Mouse (Mus musculus) embryonic facial prominence, embryonic 13.5 days (tissue): ENCODE measurements around the gene Pacsin2. TPM values are rescaled to one million over a fixed set of nuclear protein-coding genes. Genes with fewer than 3 reads are reported as not detected.
"Not testable (repeated sequence)": the region's sequence is repeated elsewhere in the genome, so short reads cannot be mapped to it uniquely, and the experiment has no call there.

ENCODE experiments used
- ATAC-seq: fragments of 200-750 bp; cut with Nextera tagmentation; 2 replicates; pipeline ENCODE4 v1.8.0; 2017; ENCODE audit warnings: low read depth; ENCODE audit not compliant: insufficient number of reproducible peaks, insufficient read depth, low FRiP score, low TSS enrichment
- H3K27ac ChIP-seq: fragments of 300-500 bp; sonication (generic); 2 replicates; pipeline ENCODE4 v1.5.1; 2015; ENCODE audit warnings: moderate library complexity, mild to moderate bottlenecking, inconsistent platforms
- H3K27me3 ChIP-seq: fragments of 300-500 bp; sonication (generic); 2 replicates; pipeline ENCODE4 v1.6.1; 2015; ENCODE audit warnings: mild to moderate bottlenecking, inconsistent platforms
- H3K36me3 ChIP-seq: fragments of 300-500 bp; sonication (generic); 2 replicates; pipeline ENCODE4 v1.6.1; 2015; ENCODE audit warnings: mild to moderate bottlenecking, inconsistent platforms
- H3K4me1 ChIP-seq: fragments of 300-500 bp; sonication (generic); 2 replicates; pipeline ENCODE4 v1.6.1; 2015; ENCODE audit warnings: inconsistent platforms
- H3K4me2 ChIP-seq: fragments of 300-500 bp; sonication (generic); 2 replicates; pipeline ENCODE4 v1.6.1; 2015; ENCODE audit warnings: moderate library complexity, mild to moderate bottlenecking, inconsistent platforms
- H3K4me3 ChIP-seq: fragments of 300-500 bp; sonication (generic); 2 replicates; pipeline ENCODE4 v1.5.1; 2015; ENCODE audit warnings: mild to moderate bottlenecking, inconsistent platforms
- H3K9ac ChIP-seq: fragments of 300-500 bp; sonication (generic); 2 replicates; pipeline ENCODE4 v1.6.1; 2015; ENCODE audit warnings: mild to moderate bottlenecking, inconsistent platforms
- H3K9me3 ChIP-seq: fragments of 300-500 bp; sonication (generic); 2 replicates; pipeline ENCODE4 v1.6.1; 2016; ENCODE audit warnings: inconsistent platforms
- WGBS: fragments of 180-500 bp; shearing (Covaris S2); methylation state at CpG from one replicate; pipeline ENCODE4 v1.1.7; 2015; ENCODE audit warnings: mixed read lengths; 5-methylcytosine and 5-hydroxymethylcytosine counted together
- polyA plus RNA-seq: library from polyadenylated mRNA; unstranded; fragments of >200 nt; fragmentation: Nextera tagmentation; extraction: Ambion mirVana; gene quantifications from 2 replicates; pipeline ENCODE4 v1.2.1, GENCODE M21; 2015

The Pacsin2 gene
- polyA plus RNA-seq: 49.4 and 49.6 TPM in 2 replicates

DNA sequence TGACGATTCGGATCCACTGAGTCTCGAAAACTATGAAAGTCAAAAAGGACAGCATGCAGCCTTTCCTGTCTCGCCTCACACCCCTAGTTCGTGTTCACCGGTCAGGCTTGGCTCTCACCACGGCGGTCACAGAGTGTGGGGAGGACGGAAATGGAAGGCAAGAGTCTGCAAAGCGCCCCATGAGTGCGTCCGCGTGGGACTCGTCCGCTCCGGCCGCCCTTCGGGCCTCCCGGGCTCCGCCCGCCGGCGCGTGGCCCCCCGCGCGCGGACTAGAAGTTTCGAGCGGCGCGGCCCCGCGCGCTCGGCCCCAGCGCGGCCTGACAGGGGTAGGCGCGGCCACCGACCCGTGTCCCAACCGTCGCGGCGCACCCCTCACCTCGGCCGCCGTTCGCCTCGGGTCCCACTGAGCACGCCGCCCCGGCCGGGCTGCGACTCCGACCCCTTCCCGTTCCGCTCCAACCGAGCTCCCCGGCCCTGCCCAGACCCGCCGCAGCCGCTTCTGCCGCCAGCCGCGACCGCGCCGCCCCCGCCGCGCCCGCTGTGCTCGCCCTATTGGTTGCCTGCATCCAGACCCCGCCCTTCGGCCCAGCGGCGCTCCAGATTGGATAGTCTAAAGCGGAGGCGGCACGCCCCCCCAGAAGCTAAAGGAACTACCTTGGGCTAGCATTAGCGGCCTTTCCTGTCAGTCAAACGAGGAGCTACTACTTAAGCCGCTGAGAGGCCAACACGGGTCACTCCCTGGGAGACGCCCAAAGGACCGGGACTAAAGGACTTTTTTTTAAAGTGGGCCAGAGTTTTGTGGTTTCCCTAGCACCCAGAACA, at the start of gene Pacsin2:
TSS of gene Pacsin2 (minus strand) at position 524 of the 822 bp plus-strand sequence.
- peak within 1 kb of the TSS; percentile 85 for H3K9ac ChIP-seq
- H3K9me3 ChIP-seq: no peaks in the 10 kb centered on the region
- peak within 1 kb of the TSS; percentile 62; the same call in 1 of the 2 replicates for H3K27ac ChIP-seq
- H3K27me3 ChIP-seq: no peaks in the 10 kb centered on the region
- WGBS: under 1% methylated on average over 87 of the region's 88 CpGs
- peak; percentile 97 for ATAC-seq
- peak within 1 kb of the TSS; percentile 73 for H3K4me3 ChIP-seq
- H3K4me1 ChIP-seq: peaks cover 17% of the 10 kb centered on the region
- no peaks in the 10 kb centered on the region for H3K36me3 ChIP-seq
- peak within 1 kb of the TSS; percentile 93 for H3K4me2 ChIP-seq

DNA sequence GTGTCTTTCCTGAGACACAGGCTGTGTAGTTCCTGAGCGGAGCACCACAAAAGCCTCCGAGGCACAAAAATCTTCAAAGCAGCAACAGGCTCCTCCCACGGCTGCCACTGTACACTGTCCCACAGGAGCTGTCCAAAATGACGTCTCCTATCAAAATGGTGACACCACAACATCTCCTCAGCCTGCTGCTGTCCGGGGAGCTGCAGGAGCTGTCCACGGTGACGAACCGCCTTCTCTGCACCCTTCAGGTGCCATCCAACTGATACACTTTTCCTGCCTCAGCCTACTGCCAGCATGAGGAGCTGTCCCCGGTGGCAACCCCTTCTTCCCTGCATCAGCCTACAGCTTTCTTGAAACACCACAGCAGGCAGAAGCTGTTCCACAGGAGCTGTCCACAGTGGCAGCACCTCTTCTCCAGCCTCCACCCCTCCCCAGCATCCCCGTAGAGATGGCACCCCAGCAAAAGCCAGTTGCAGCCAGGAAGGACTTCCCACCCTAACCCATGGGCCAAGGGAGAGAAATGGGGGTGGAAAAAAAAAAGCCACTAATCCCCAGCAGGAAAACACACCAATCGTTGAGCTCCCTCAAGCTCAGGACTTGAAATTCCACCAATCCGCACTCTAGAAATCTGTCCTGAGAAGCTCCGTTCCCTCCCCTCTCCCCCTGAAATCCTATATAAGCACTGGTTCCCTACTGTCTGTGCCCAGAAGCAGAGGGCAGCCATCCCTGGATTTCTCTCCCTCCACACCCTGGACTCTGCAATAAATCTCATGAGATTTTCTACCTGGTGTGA, 48.3 kb upstream of the Pacsin2 start:
- H3K27me3 ChIP-seq: no peaks in the 10 kb centered on the region
- peaks cover 11% of the 10 kb centered on the region for H3K4me1 ChIP-seq
- H3K36me3 ChIP-seq: no peaks in the 10 kb centered on the region
- WGBS: 71% methylated on average over 13 of the region's 13 CpGs
- H3K4me3 ChIP-seq: no peak overlapping the region
- ATAC-seq: no peak
- H3K9me3 ChIP-seq: no peaks in the 10 kb centered on the region
- H3K9ac ChIP-seq: no peak overlapping the region
- H3K4me2 ChIP-seq: no peak overlapping the region
- H3K27ac ChIP-seq: no peak overlapping the region

DNA sequence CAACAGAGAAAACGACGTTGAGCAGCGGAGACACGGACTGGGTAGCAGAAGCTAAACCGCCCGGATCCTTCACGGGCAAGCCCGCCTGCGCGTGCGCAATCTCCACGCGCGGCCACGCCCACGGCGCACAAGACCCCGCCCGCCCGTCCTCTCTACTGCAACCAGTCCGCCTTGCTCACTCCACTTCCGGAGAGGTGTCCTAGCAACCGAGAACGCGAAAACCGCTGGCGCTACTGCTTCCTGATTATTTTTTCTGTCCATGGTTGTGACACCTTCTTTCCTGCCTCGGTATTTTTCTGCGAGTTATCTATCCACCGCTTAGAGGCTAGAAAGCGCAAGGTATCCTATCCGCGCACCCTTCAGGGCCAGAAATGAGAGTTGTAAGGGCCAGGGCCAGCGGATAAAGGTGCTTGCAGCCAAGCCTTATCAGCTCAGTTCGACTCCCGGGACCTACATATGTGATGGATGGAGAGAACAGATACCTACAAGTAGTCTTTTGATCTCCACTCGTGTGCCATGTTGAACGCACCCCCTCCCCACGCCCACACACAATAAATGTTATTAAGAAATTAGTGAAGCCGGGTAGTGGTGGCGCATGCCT, 46.5 kb upstream of the Pacsin2 start, which contains the start of gene Ttll1:
TSS of gene Ttll1 (minus strand) at position 89 of the 601 bp plus-strand sequence.
- peak within 1 kb of the TSS; percentile 64; the same call in 1 of the 2 replicates for H3K27ac ChIP-seq
- peak within 1 kb of the TSS; percentile 59 for H3K4me3 ChIP-seq
- WGBS: 12% methylated on average over 41 of the region's 41 CpGs

DNA sequence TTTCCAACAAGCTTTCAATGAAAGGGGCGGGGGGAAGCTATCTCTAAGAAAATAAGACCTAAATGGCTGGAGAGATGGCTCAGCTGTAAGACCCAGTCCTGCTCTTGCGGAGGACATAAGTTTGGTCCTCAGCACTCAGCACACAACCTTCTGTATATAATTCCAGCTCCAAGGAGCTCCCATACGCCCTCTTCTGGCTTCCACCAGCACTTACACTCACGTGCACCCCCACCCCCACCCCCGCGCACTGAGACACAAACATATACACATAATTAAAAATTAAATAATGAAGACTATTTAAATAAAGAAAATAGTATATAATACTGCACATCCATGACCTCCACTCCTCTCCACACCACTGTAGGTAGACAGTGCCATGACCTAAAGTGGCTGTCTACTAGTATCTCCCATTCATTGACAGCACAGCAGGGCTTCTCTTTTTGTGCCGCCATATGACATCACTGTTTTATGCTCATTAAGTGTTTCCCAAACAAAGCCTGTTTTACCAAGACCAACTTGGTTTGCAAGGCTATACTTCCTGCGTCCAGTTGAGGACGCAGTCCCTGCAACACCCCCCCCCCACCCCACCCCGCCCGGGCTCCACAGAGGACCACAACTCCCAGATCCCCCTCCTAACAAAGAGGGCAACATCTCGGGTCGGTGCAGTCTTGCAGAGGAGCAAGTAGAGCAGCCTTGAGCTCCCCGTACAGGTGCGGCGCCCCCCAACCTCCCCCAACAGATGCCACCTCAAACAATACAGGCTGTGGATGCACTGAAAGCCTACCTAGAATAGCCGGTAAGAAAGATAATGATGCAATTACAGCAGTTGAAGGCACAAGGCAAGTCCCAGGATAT, 45.8 kb upstream of the Pacsin2 start:
- Histone ChIP-seq H3K9me3 (no peaks in the 10 kb centered on the region), H3K36me3 (peaks cover 7% of the 10 kb centered on the region), H3K4me2 (peak overlapping the region; percentile 80), H3K9ac (peak overlapping the region; percentile 73), H3K4me1 (peaks cover 11% of the 10 kb centered on the region), H3K27me3 (no peaks in the 10 kb centered on the region), H3K4me3 (peak overlapping the region; percentile 59), H3K27ac (peak overlapping the region; percentile 64; the same call in 1 of the 2 replicates)
- WGBS: 25% methylated on average over 17 of the region's 17 CpGs
- peak; percentile 73 for ATAC-seq

More for the DNA sequence above, 46.5 kb upstream of the Pacsin2 start, which contains the start of gene Ttll1:
- Histone ChIP-seq H3K9me3 (no peaks in the 10 kb centered on the region), H3K27me3 (no peaks in the 10 kb centered on the region), H3K36me3 (0 out of 2 replicates have a peak, but pooled peaks cover 2% of the 10 kb centered on the region), H3K4me1 (peaks cover 11% of the 10 kb centered on the region), H3K4me2 (peak within 1 kb of the TSS; percentile 80), H3K9ac (peak within 1 kb of the TSS; percentile 73)
- ATAC-seq: peak; percentile 89

DNA sequence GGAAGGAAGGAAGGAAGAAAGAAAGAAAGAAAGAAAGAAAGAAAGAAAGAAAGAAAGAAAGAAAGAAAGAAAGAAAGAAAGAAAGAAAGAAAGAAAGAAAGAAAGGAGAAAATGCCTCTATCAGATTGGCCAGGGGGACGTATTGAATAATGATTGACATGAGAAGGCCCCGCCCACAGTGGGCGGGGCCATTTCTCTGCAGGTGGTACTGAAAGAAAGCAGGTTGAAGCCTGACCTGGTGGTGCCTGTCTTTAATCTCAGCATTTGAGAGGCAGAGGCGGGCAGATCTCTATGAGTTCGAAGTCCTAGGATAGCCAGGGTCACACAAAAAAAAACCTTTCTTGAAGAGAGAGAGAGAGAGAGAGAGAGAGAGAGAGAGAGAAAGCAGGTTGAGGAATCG, 37.1 kb upstream of the Pacsin2 start:
- H3K4me3 ChIP-seq, H3K27ac ChIP-seq, H3K4me1 ChIP-seq, H3K27me3 ChIP-seq, H3K9ac ChIP-seq, ATAC-seq, H3K4me2 ChIP-seq, H3K9me3 ChIP-seq: not testable (repeated sequence)
- 87% methylated on average over 6 of the region's 6 CpGs for WGBS
- H3K36me3 ChIP-seq: peaks cover 65% of the 10 kb centered on the region

DNA sequence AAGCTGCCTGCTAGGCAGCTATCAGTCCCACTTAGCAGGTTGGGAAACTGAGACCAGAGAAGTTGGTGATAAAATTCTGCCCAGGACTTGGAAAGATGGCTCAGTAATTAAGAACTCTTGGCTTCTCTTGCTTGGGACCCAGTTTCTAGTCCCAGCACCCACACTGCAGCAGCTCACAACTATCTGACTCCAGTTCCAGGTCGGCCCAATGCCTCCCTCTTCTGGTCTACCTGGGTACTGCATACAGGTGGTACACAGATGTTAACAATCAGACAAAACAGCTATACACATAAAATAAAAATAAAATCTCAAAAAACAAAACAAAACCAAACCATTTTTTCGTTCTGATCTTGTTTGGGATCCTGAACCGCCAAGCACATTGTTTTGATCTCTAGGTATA, 35.9 kb upstream of the Pacsin2 start:
- no peak for ATAC-seq
- 48% methylated on average over 3 of the region's 3 CpGs for WGBS
- H3K36me3 ChIP-seq: peaks cover 71% of the 10 kb centered on the region

DNA sequence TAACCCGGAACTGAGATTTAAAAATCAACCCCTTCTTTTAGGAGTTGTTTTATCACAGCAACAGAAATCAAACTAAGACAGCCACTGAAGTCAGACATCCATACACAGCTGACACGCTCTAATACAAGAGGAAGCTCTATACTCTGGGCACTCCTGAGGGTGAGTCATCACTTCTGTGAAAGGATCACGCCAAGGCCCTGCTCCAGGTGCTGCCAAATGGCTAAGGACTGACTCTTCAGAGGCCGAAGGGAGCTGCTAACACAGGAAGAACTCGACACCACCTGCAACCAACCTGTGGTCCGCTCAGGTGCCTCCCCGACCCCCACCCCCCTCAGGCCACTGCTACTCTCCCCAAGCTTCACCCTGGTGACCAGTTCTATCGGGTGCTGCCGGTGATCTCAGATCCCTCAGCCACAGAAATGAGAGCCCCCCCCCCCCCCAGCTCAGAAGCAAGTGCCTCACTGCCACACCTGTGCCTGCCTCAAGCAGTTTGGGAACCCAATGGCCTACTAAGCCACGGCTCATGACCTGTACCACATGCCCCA, 34.9 kb upstream of the Pacsin2 start:
- Histone ChIP-seq H3K27ac (no peak overlapping the region), H3K4me1 (no peaks in the 10 kb centered on the region), H3K27me3 (no peaks in the 10 kb centered on the region), H3K36me3 (peaks cover 71% of the 10 kb centered on the region), H3K9me3 (no peaks in the 10 kb centered on the region), H3K9ac (no peak overlapping the region), H3K4me3 (no peak overlapping the region), H3K4me2 (no peak overlapping the region)
- ATAC-seq: 0 out of 2 replicates have a peak, but pooled peaks have one; percentile 52
- 90% methylated on average over 10 of the region's 10 CpGs for WGBS

More for the DNA sequence above, 35.9 kb upstream of the Pacsin2 start:
- Histone ChIP-seq H3K4me2 (no peak overlapping the region), H3K4me1 (no peaks in the 10 kb centered on the region), H3K4me3 (no peak overlapping the region), H3K27me3 (no peaks in the 10 kb centered on the region), H3K9me3 (no peaks in the 10 kb centered on the region), H3K9ac (no peak overlapping the region), H3K27ac (no peak overlapping the region)

DNA sequence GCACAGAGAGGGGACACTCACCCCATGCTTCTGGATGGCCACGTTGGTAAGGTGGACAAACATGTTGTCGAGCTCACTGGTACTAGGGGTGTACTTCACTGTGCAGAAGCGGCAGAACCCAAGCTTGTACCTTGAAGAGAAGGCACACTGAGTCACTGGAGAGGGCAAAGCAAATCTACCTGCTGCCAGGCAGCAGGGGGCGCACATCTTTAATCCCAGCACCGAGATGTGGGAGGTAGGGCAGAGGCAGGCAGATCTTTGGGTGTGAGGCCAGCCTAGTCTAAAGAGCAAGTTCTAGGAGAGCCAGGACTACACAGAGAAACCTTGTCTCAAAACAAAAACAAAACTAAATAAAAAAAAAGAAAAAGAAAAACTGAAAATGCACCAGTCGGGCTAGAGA, 32.9 kb upstream of the Pacsin2 start:
- no peak overlapping the region for H3K4me2 ChIP-seq
- peaks cover 76% of the 10 kb centered on the region for H3K36me3 ChIP-seq
- H3K4me3 ChIP-seq: no peak overlapping the region
- no peaks in the 10 kb centered on the region for H3K9me3 ChIP-seq
- 89% methylated on average over 6 of the region's 6 CpGs for WGBS
- no peaks in the 10 kb centered on the region for H3K4me1 ChIP-seq
- no peak overlapping the region for H3K9ac ChIP-seq
- no peak for ATAC-seq
- H3K27me3 ChIP-seq: no peaks in the 10 kb centered on the region
- H3K27ac ChIP-seq: no peak overlapping the region

DNA sequence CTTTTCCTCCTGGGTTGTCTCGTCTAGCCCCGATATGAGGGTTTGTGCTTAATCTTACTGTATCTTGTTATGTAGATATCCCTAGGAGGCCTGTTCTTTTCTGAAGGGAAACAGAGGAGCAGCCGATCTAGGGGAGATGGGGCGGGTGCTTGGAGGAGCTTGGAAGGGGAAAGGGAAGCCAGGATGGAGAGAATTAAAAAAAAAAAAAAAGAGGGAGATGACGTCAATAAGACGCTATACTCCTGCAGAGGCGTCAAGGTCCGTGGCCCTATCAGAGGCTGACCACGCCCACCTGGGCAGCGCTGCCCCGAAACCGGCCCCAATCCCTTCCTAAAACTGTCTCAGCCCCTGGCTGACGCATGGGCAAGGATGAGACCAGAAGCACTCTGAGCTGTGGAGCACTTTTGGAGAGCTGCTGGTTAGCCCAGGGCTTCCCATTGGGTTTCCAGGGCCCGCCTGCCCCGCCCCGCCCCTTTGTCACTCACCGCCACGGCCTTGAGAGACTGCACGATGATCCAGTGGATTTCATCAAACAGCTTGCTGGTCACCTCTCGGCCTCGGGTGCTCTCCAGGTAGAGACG, 31.5 kb upstream of the Pacsin2 start:
- H3K27ac ChIP-seq: no peak overlapping the region
- peaks cover 86% of the 10 kb centered on the region for H3K36me3 ChIP-seq
- H3K9me3 ChIP-seq: no peaks in the 10 kb centered on the region
- no peak for ATAC-seq
- H3K4me2 ChIP-seq: no peak overlapping the region
- no peaks in the 10 kb centered on the region for H3K4me1 ChIP-seq
- H3K4me3 ChIP-seq: no peak overlapping the region
- no peak overlapping the region for H3K9ac ChIP-seq
- no peaks in the 10 kb centered on the region for H3K27me3 ChIP-seq
- WGBS: 71% methylated on average over 22 of the region's 22 CpGs

DNA sequence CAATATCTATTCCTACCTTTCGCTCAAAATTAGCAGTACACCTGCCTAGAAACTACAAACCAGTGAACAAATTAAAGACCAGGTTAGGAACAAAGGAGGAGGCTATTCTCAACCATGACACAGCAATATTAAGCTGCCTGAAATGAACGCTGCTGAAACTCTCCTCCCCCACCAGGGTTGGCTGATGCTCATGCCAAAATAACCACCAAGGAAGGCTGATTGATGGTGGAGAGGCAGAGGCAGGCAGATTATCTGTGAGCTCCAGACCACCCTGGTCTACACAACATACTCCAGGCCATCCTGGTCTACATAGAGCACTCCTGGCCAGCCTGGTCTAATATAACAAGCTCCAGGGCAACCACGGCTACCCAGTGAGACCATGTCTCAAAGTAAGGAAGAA, 30.8 kb upstream of the Pacsin2 start:
- WGBS: 81% methylated on average over 3 of the region's 3 CpGs
- no peak for ATAC-seq

More for the DNA sequence above, 30.8 kb upstream of the Pacsin2 start:
- H3K4me1 ChIP-seq: no peaks in the 10 kb centered on the region
- H3K27ac ChIP-seq: no peak overlapping the region
- no peaks in the 10 kb centered on the region for H3K9me3 ChIP-seq
- no peak overlapping the region for H3K4me3 ChIP-seq
- no peaks in the 10 kb centered on the region for H3K27me3 ChIP-seq
- H3K36me3 ChIP-seq: peaks cover 87% of the 10 kb centered on the region
- no peak overlapping the region for H3K4me2 ChIP-seq
- no peak overlapping the region for H3K9ac ChIP-seq
